Mouse (Mus musculus) heart, embryonic 13.5 days (tissue): ENCODE measurements around the gene Mcrs1. TPM values are rescaled to one million over a fixed set of nuclear protein-coding genes. Genes with fewer than 3 reads are reported as not detected.
A peak's percentile ranks its signal among the peaks of the same experiment; 100 is the strongest.

Experiments
- ATAC-seq: fragments of 200-750 bp; cut with Nextera tagmentation; 2 replicates; pipeline ENCODE4 v1.8.0; 2017; ENCODE audit warnings: moderate TSS enrichment; ENCODE audit not compliant: insufficient number of reproducible peaks, low FRiP score, low TSS enrichment; ENCODE audit errors: extremely low read depth
- H3K27ac ChIP-seq: fragments of 300-500 bp; sonication (generic); replicated peaks from 2 replicates; pipeline ENCODE4 v1.5.1; 2015; ENCODE audit warnings: moderate library complexity, mild to moderate bottlenecking, inconsistent platforms
- H3K27me3 ChIP-seq: fragments of 300-500 bp; sonication (generic); replicated peaks from 2 replicates; pipeline ENCODE4 v1.6.1; 2015; ENCODE audit warnings: mild to moderate bottlenecking, inconsistent platforms
- H3K36me3 ChIP-seq: fragments of 300-500 bp; sonication (generic); 2 replicates; pipeline ENCODE4 v1.6.1; 2015; ENCODE audit warnings: mild to moderate bottlenecking, inconsistent platforms
- H3K4me1 ChIP-seq: fragments of 300-500 bp; sonication (generic); 2 replicates; pipeline ENCODE4 v1.6.1; 2015; ENCODE audit warnings: inconsistent platforms
- H3K4me2 ChIP-seq: fragments of 300-500 bp; sonication (generic); 2 replicates; pipeline ENCODE4 v1.6.1; 2015; ENCODE audit warnings: inconsistent platforms, mild to moderate bottlenecking, moderate library complexity
- H3K4me3 ChIP-seq: fragments of 300-500 bp; sonication (generic); 2 replicates; pipeline ENCODE4 v1.5.1; 2015; ENCODE audit warnings: moderate library complexity, mild to moderate bottlenecking, inconsistent platforms
- H3K9ac ChIP-seq: fragments of 300-500 bp; sonication (generic); 2 replicates; pipeline ENCODE4 v1.6.1; 2015; ENCODE audit warnings: inconsistent platforms, mild to moderate bottlenecking, moderate library complexity
- H3K9me3 ChIP-seq: fragments of 300-500 bp; sonication (generic); 2 replicates; pipeline ENCODE4 v1.6.1; 2016; ENCODE audit warnings: inconsistent platforms
- WGBS: fragments of 180-500 bp; shearing (Covaris S2); methylation state at CpG from one replicate; pipeline ENCODE4 v1.1.7; 2015; ENCODE audit warnings: mixed read lengths; 5-methylcytosine and 5-hydroxymethylcytosine counted together
- polyA plus RNA-seq: library from polyadenylated mRNA; unstranded; fragments of >200 nt; fragmentation: Nextera tagmentation; extraction: Ambion mirVana; gene quantifications from 2 replicates; pipeline ENCODE4 v1.2.1, GENCODE M21; 2015

Mcrs1 gene
- polyA plus RNA-seq, 1 experiment from 2014 or later: 149 TPM

- no peak for ATAC-seq
- peak overlapping the region; percentile 86 for H3K4me2 ChIP-seq
Observed at GRCm38 (mm10) chr15:99225081-99225810, 26.5 kb downstream of the Mcrs1 start.

DNA sequence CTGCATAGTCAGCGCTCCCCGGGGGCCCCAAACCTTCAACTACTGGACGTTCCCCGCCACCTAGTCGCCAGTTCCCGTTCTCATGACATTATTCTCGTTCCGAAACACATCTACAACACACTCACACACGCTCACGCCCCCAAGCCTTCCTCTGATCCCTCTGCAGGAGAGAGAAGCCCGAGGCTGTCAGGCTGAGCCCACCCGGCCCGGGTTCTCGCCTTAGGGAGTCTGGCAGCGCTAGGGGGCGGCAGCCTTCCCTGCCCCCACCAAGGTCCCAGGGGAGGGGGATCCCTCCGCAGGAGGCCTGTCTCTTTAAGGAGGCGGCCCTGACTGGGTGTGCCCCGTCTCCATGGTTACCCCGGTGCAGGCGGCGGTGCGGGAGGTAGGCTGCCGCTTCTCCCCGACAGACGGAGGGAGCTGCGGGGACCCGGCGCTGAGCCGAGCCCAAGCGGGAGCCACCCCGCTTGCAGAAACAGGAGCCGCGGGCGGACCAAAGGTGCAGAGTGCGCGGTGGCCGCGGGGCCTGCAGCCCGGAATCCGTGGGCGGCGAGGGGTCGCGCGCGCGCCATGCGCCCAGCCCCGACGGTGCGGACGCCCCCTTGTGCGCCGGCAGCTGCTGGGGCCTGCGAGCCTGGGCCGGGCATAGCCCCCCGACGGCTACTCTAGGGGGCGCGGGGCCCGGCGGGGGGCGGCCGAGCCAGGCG lies 27.4 kb downstream of the Mcrs1 start, which contains the start of gene Kcnh3:
Gene Kcnh3 (plus strand): TSS at position 654 of the 704 bp plus-strand sequence.
- H3K4me2 ChIP-seq: peak within 1 kb of the TSS; percentile 86
- H3K9me3 ChIP-seq: no peaks in the 10 kb centered on the region
- H3K4me1 ChIP-seq: peaks cover 51% of the 10 kb centered on the region
- H3K9ac ChIP-seq: peak within 1 kb of the TSS; percentile 73
- ATAC-seq: peak; percentile 16; the same call in 1 of the 2 replicates
- peak within 1 kb of the TSS; percentile 56 for H3K4me3 ChIP-seq
- peaks cover 100% of the 10 kb centered on the region for H3K27me3 ChIP-seq
- H3K27ac ChIP-seq: no peak within 1 kb of the TSS
- no peaks in the 10 kb centered on the region for H3K36me3 ChIP-seq
- WGBS: 1% methylated on average over 57 of the region's 66 CpGs

More at GRCm38 (mm10) chr15:99225081-99225810, 26.5 kb downstream of the Mcrs1 start:
- Histone ChIP-seq H3K9me3 (no peaks in the 10 kb centered on the region), H3K27me3 (peaks cover 100% of the 10 kb centered on the region), H3K36me3 (no peaks in the 10 kb centered on the region), H3K4me1 (peaks cover 51% of the 10 kb centered on the region), H3K9ac (peak overlapping the region; percentile 73), H3K27ac (no peak overlapping the region), H3K4me3 (peak overlapping the region; percentile 56)
- WGBS: under 1% methylated on average over 22 of the region's 22 CpGs

DNA sequence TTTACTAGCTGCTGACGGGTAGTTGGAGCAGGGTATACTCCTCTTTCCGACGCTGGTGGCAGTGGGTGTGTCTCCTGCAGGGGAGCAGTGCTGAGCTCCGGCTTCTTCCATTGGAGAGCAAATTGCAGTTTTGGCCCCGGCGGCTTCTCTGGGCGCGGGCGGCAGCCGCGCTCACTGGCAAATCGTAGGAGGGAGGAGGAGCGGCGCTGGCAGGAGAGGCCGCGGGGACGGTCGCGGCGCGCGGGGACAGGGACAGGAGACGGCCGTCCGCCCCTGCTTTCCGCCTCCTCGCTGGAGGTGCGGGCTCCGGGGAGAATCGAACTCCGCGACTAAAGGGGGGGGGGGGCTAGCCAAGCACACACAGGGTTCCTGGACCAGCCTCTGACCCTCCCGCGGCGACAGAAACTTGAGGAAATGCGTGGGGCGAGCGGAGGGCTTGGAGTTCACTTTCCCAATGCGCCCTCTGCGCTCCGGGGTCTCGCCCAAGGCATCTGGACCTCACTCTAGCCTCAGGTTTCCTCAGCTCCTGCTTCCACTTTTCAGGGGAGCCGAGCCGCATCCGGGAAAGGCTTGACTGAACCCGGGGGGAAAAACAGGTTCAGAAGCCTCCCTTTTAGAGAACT lies 28.1 kb downstream of the Mcrs1 start:
- under 1% methylated on average over 45 of the region's 46 CpGs for WGBS

DNA sequence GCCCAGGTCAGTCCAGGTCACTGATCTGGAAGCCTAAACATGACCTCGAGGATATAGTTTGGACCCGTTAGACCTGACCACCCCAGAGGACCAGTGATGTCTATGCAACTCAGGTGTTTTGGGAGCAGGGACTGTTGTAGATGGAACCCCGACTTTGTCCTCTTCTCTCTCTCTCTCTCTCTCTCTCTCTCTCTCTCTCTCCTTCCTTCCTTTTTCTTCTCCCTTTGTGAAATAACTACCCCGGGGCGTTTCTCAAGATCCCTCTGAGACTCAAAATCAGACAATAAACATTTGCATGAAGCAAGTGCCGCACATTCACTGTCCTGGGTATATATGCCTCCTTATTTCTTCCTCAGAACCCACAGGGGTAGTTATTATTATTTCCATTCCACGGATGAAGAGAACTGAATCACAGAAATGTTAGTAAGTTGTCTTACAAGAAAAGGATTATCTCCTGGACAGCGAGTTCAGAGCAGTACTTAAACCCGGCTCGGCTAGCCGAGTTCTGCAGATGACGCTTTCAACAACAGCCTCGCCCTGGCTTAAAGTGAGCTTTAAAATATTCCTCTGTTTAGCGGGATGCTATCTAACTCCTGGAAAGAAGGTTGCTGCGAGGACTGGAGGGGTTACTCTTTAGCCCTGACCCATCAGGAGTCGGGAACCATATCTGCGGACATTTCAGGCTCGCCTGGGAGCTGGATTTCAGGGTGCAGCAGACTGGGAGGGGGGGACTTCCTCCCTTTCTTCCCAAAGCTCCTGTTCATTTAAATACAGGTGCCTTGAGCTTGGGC lies 28.8 kb downstream of the Mcrs1 start:
- Histone ChIP-seq H3K4me3 (peak overlapping the region; percentile 56), H3K9ac (peak overlapping the region; percentile 73)
- 12% methylated on average over 18 of the region's 18 CpGs for WGBS

More for the DNA sequence above, 28.1 kb downstream of the Mcrs1 start:
- H3K27me3 ChIP-seq: peaks cover 97% of the 10 kb centered on the region
- H3K4me1 ChIP-seq: peaks cover 51% of the 10 kb centered on the region
- H3K9me3 ChIP-seq: no peaks in the 10 kb centered on the region
- H3K9ac ChIP-seq: peak overlapping the region; percentile 73
- H3K27ac ChIP-seq: no peak overlapping the region
- H3K4me3 ChIP-seq: peak overlapping the region; percentile 56
- ATAC-seq: no peak
- peak overlapping the region; percentile 86 for H3K4me2 ChIP-seq
- H3K36me3 ChIP-seq: no peaks in the 10 kb centered on the region

DNA sequence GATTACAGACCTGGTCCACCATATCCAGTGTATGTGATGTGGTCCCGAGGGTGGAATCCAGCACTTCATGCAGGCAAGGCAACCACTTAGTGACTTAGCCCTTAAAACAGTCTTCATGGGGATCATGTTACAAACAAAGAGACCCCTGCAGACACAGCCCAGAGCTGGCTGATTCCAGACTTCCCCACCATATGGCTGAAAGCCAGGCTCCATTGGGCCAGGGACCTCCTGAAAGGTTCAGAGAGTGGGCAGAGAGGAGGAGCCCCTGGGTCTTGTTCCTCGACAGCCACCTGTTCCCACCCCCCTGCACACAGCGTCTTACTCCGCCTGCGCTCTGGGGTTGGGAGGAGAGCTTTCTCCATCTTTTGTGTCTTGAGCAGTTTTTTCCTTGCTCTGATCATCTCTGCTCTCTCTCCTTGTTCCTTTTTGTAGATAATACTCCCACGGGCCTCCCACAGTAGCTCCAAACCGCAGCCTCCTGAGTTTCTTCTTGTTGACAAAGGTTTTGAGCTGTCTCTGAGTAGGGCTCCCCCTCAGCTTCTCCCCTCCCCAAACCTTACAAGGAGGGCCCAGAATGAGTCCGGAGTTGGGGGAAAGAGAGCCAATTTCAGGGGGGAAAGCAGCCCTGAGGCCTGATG lies 30.3 kb downstream of the Mcrs1 start:
- Histone ChIP-seq H3K9ac (no peak overlapping the region), H3K4me2 (no peak overlapping the region), H3K4me3 (no peak overlapping the region), H3K27me3 (peaks cover 74% of the 10 kb centered on the region), H3K4me1 (peaks cover 51% of the 10 kb centered on the region), H3K27ac (no peak overlapping the region), H3K36me3 (no peaks in the 10 kb centered on the region), H3K9me3 (no peaks in the 10 kb centered on the region)
- no peak for ATAC-seq
- WGBS: 11% methylated on average over 8 of the region's 8 CpGs

More for the DNA sequence above, 28.8 kb downstream of the Mcrs1 start:
- no peak for ATAC-seq
- no peak overlapping the region for H3K27ac ChIP-seq
- peaks cover 51% of the 10 kb centered on the region for H3K4me1 ChIP-seq
- H3K27me3 ChIP-seq: peaks cover 90% of the 10 kb centered on the region
- H3K4me2 ChIP-seq: peak overlapping the region; percentile 86
- H3K36me3 ChIP-seq: no peaks in the 10 kb centered on the region
- H3K9me3 ChIP-seq: no peaks in the 10 kb centered on the region

GRCm38 (mm10) chr15:99217630-99218029 lies 34.1 kb downstream of the Mcrs1 start:
- Histone ChIP-seq H3K9ac (no peak overlapping the region), H3K4me1 (0 out of 2 replicates have a peak, but pooled peaks cover 16% of the 10 kb centered on the region), H3K9me3 (no peaks in the 10 kb centered on the region), H3K27me3 (peaks cover 36% of the 10 kb centered on the region), H3K36me3 (peaks cover 30% of the 10 kb centered on the region), H3K4me2 (no peak overlapping the region), H3K4me3 (no peak overlapping the region), H3K27ac (no peak overlapping the region)
- 77% methylated on average over 4 of the region's 4 CpGs for WGBS
- no peak for ATAC-seq

GRCm38 (mm10) chr15:99215741-99216463 lies 35.9 kb downstream of the Mcrs1 start:
- H3K9me3 ChIP-seq: no peaks in the 10 kb centered on the region
- WGBS: 81% methylated on average over 11 of the region's 11 CpGs
- no peak overlapping the region for H3K4me2 ChIP-seq
- peaks cover 47% of the 10 kb centered on the region for H3K36me3 ChIP-seq
- no peak overlapping the region for H3K9ac ChIP-seq
- ATAC-seq: peak; percentile 35; the same call in 1 of the 2 replicates
- no peaks in the 10 kb centered on the region for H3K4me1 ChIP-seq
- H3K27me3 ChIP-seq: peaks cover 19% of the 10 kb centered on the region
- H3K27ac ChIP-seq: no peak overlapping the region; the same call in 1 of the 2 replicates
- H3K4me3 ChIP-seq: no peak overlapping the region

DNA sequence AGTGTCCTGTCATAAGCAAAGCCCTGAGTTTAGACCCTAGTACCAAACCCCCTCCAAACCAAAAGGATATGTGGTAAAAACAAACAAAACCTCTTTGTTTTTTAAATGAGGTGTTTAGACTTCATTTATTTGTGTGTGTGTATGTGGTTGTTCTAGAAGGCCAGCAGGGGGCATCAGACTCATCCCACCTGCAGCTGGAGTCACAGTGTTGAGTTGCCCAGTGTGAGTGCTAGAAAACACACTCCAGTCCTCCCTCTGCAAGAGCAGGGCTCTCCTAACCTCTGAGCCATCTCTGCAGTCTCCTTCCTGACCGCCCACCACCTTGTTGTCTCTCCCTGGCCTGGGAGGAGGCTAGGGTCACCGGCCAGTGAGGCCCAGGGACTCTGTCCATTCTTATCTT lies 36.8 kb downstream of the Mcrs1 start:
- Histone ChIP-seq H3K4me2 (no peak overlapping the region), H3K4me3 (no peak overlapping the region), H3K36me3 (peaks cover 56% of the 10 kb centered on the region), H3K9ac (no peak overlapping the region), H3K27me3 (peaks cover 9% of the 10 kb centered on the region), H3K4me1 (no peaks in the 10 kb centered on the region), H3K27ac (no peak overlapping the region), H3K9me3 (no peaks in the 10 kb centered on the region)
- WGBS: 58% methylated on average over 2 of the region's 2 CpGs
- ATAC-seq: no peak

GRCm38 (mm10) chr15:99213183-99213582 lies 38.6 kb downstream of the Mcrs1 start:
- Histone ChIP-seq H3K27me3 (no peaks in the 10 kb centered on the region; the same call in 1 of the 2 replicates), H3K36me3 (peaks cover 72% of the 10 kb centered on the region), H3K9me3 (no peaks in the 10 kb centered on the region), H3K4me1 (no peaks in the 10 kb centered on the region), H3K4me3 (no peak overlapping the region), H3K9ac (no peak overlapping the region), H3K4me2 (no peak overlapping the region), H3K27ac (no peak overlapping the region)
- no peak for ATAC-seq
- WGBS: 82% methylated on average over 10 of the region's 10 CpGs

- Histone ChIP-seq H3K4me3 (no peak overlapping the region), H3K27me3 (no peaks in the 10 kb centered on the region), H3K4me2 (no peak overlapping the region), H3K27ac (no peak overlapping the region), H3K9ac (no peak overlapping the region), H3K9me3 (no peaks in the 10 kb centered on the region), H3K36me3 (peaks cover 86% of the 10 kb centered on the region), H3K4me1 (peaks cover 11% of the 10 kb centered on the region)
- ATAC-seq: no peak
- whole genome bisulfite sequencing: 77% methylated on average over 8 of the region's 8 CpGs
Observed at GRCm38 (mm10) chr15:99205959-99206358, 45.8 kb downstream of the Mcrs1 start.
